Mouse (Mus musculus): Measurements from ENCODE around the gene Mmrn2. TPM values are rescaled to one million over a fixed set of nuclear protein-coding genes. Genes with fewer than 3 reads are reported as not detected.

Gene Mmrn2
- total and polyA plus RNA-seq, 3 experiments, result 0.03 to 0.08 TPM; not detected in 1

DNA sequence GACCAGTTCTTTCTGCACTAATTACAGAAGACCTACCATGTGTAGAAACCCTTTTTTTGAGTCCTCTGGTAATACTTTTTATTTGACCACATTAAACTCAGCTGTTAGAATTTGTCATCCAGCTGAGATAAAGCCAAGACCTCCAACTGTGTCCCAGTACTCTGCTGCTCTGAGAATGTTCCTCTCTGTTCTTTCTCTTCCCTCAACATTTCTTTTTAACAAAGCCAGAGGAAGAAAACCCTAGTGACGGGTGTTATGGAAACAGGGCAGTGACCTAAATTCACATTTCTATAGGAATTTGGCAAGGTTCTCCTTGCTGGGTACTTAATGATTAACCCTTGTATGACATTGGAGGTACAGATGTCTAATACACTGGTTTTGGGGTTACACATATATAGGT is 35.8 kb upstream of the Mmrn2 start:
- TF ChIP-seq UBTF (IDR thresholded peaks at IDR 0.05; ENCODE audit: borderline replicate concordance, insufficient read depth, low read depth, low read length), result no peak
- TF ChIP-seq MAFK (IDR thresholded peaks at IDR 0.05; ENCODE audit: borderline replicate concordance, low read depth, low read length), result no peak
- no peak for TF ChIP-seq BHLHE40 (IDR thresholded peaks at IDR 0.05; ENCODE audit: borderline replicate concordance, low read depth, low read length)
- TF ChIP-seq POLR2AphosphoS2 (IDR thresholded peaks at IDR 0.05; ENCODE audit: low read length), result no peak
- TF ChIP-seq EP300 (IDR thresholded peaks at IDR 0.05; ENCODE audit: low read depth in 1 of 2, low read length in 2 of 2), result no peak
- TF ChIP-seq USF2 (IDR thresholded peaks at IDR 0.05; ENCODE audit: borderline replicate concordance in 1 of 2, insufficient read depth in 1 of 2, low read depth in 1 of 2, low read length in 2 of 2), result no peak
- no peak for TF ChIP-seq USF1 (IDR thresholded peaks at IDR 0.05; ENCODE audit: low read depth, low read length)
- TF ChIP-seq MXI1 (IDR thresholded peaks at IDR 0.05; ENCODE audit: low read depth, low read length), result no peak
- no peak for TF ChIP-seq ZNF384 (IDR thresholded peaks at IDR 0.05; ENCODE audit: low read depth, low read length)
- no peak for TF ChIP-seq POLR2A (IDR thresholded peaks at IDR 0.05; ENCODE audit: control insufficient read depth in 1 of 2, insufficient read depth in 1 of 2, low read depth in 1 of 2, low read length in 2 of 2, poor library complexity in 1 of 2)
- no peak for TF ChIP-seq CTCF (IDR thresholded peaks at IDR 0.05 in 2 of 3, conservative IDR thresholded peaks at IDR 0.05 in 1 of 3; ENCODE audit: control insufficient read depth in 1 of 3, insufficient read depth in 1 of 3, low read depth in 2 of 3, low read length in 3 of 3, poor library complexity in 1 of 3, severe bottlenecking in 1 of 3)
- H3K9ac ChIP-seq (ENCODE audit: control insufficient read depth, low read depth, low read length, poor library complexity, severe bottlenecking), result no peak overlapping the region

GRCm38 (mm10) chr14:34341993-34342392 is 33.3 kb upstream of the Mmrn2 start:
- TF ChIP-seq NRF1 (IDR thresholded peaks at IDR 0.05; ENCODE audit: insufficient read depth, low read depth, low read length, poor library complexity, severe bottlenecking) (no peak), KAT2A (conservative IDR thresholded peaks at IDR 0.05; ENCODE audit: low read depth, low read length) (no peak), MEF2A (IDR thresholded peaks at IDR 0.05; ENCODE audit: extremely low read depth, insufficient replicate concordance, low read depth, low read length, poor library complexity, severe bottlenecking) (no peak), ETS1 (IDR thresholded peaks at IDR 0.05; ENCODE audit: low read depth, low read length) (0 out of 2 replicates have a peak, but pooled peaks have one; percentile 11), NELFE (IDR thresholded peaks at IDR 0.05; ENCODE audit: low read depth, low read length) (no peak), POLR2AphosphoS5 (IDR thresholded peaks at IDR 0.05; ENCODE audit: borderline replicate concordance, low read depth, low read length) (no peak), MAFK (IDR thresholded peaks at IDR 0.05; ENCODE audit: borderline replicate concordance, low read depth, low read length) (no peak), E2F4 (IDR thresholded peaks at IDR 0.05; ENCODE audit: borderline replicate concordance, low read depth, low read length) (no peak), GATA1 (IDR thresholded peaks at IDR 0.05; ENCODE audit: low read depth, low read length) (peak; percentile 56)
- H3K36me3 ChIP-seq (ENCODE audit: control insufficient read depth in 1 of 2, insufficient read depth in 2 of 2, low read length in 2 of 2), result peaks cover 8 to 28% of the 10 kb centered on the region in 2 experiments
- peaks cover 16 to 21% of the 10 kb centered on the region in 2 experiments for H3K4me1 ChIP-seq (ENCODE audit: control insufficient read depth in 1 of 2, insufficient read depth in 2 of 2, low read length in 2 of 2)
- H3K4me3 ChIP-seq (ENCODE audit: control insufficient read depth in 1 of 2, insufficient read depth in 1 of 2, low read depth in 2 of 2, low read length in 2 of 2), result no peak overlapping the region
- no peaks in the 10 kb centered on the region for H3K79me2 ChIP-seq (ENCODE audit: control insufficient read depth, insufficient read depth, low read length, poor library complexity)
- DNase-seq (ENCODE audit: low read depth, low spot score), result no peak
- H3K27me3 ChIP-seq (ENCODE audit: control insufficient read depth in 1 of 2, insufficient read depth in 2 of 2, low read length in 2 of 2), result no peaks in the 10 kb centered on the region
- H3K9me3 ChIP-seq (replicated peaks; ENCODE audit: insufficient read depth, low read length), result no peaks in the 10 kb centered on the region
- no peak overlapping the region for H3K9ac ChIP-seq (ENCODE audit: control insufficient read depth, low read depth, low read length, poor library complexity, severe bottlenecking)
- peak overlapping the region; percentile 94 for H3K27ac ChIP-seq (ENCODE audit: control insufficient read depth, low read depth, low read length)

More for the DNA sequence above, 35.8 kb upstream of the Mmrn2 start:
- no peak for DNase-seq (ENCODE audit: low read depth, low spot score)
- peaks cover 16 to 21% of the 10 kb centered on the region in 2 experiments for H3K4me1 ChIP-seq (ENCODE audit: control insufficient read depth in 1 of 2, insufficient read depth in 2 of 2, low read length in 2 of 2)
- no peak overlapping the region for H3K4me3 ChIP-seq (ENCODE audit: control insufficient read depth in 1 of 2, insufficient read depth in 1 of 2, low read depth in 2 of 2, low read length in 2 of 2)
- H3K9me3 ChIP-seq (replicated peaks; ENCODE audit: insufficient read depth, low read length), result no peaks in the 10 kb centered on the region
- no peaks in the 10 kb centered on the region for H3K27me3 ChIP-seq (ENCODE audit: control insufficient read depth in 1 of 2, insufficient read depth in 2 of 2, low read length in 2 of 2)
- no peak overlapping the region for H3K27ac ChIP-seq (ENCODE audit: control insufficient read depth, low read depth, low read length)
- no peaks in the 10 kb centered on the region for H3K79me2 ChIP-seq (ENCODE audit: control insufficient read depth, insufficient read depth, low read length, poor library complexity)
- H3K36me3 ChIP-seq (ENCODE audit: control insufficient read depth in 1 of 2, insufficient read depth in 2 of 2, low read length in 2 of 2), result peaks cover 13 to 26% of the 10 kb centered on the region in 2 experiments
